Mouse (Mus musculus): Measurements from ENCODE around the gene Ncoa3. TPM values are rescaled to one million over a fixed set of nuclear protein-coding genes. Genes with fewer than 3 reads are reported as not detected.

The Ncoa3 gene
- polyA plus RNA-seq, 1 experiment = 34.2 TPM

- DNase-seq (ENCODE audit: extremely low spot score in 1 of 2, low spot score in 1 of 2) = no peak
Measured at GRCm38 (mm10) chr2:166096300-166096699, 103.9 kb downstream of the Ncoa3 start.

- no peak for DNase-seq (ENCODE audit: extremely low spot score in 1 of 2, low spot score in 1 of 2)
Measured at GRCm38 (mm10) chr2:166096834-166097233, 104.4 kb downstream of the Ncoa3 start.

GRCm38 (mm10) chr2:166097443-166098291, 105.2 kb downstream of the Ncoa3 start:
- peak in 1 of 2 experiments; percentile 48 for DNase-seq (ENCODE audit: extremely low spot score in 1 of 2, low spot score in 1 of 2)

- DNase-seq (ENCODE audit: extremely low spot score in 1 of 2, low spot score in 1 of 2) = no peak
Measured at GRCm38 (mm10) chr2:166098292-166098933, 106.0 kb downstream of the Ncoa3 start.

- DNase-seq (ENCODE audit: extremely low spot score in 1 of 2, low spot score in 1 of 2) = peak in 1 of 2 experiments; percentile 60
Measured at GRCm38 (mm10) chr2:166100309-166101262, 108.2 kb downstream of the Ncoa3 start.

GRCm38 (mm10) chr2:166102893-166103292, 110.5 kb downstream of the Ncoa3 start:
- no peak for DNase-seq (ENCODE audit: extremely low spot score in 1 of 2, low spot score in 1 of 2)

- no peak for DNase-seq (ENCODE audit: extremely low spot score in 1 of 2, low spot score in 1 of 2)
Measured at GRCm38 (mm10) chr2:166105911-166106310, 113.5 kb downstream of the Ncoa3 start.

- no peak for DNase-seq (ENCODE audit: extremely low spot score in 1 of 2, low spot score in 1 of 2)
Measured at GRCm38 (mm10) chr2:166106631-166107030, 114.2 kb downstream of the Ncoa3 start.

GRCm38 (mm10) chr2:166107911-166108310, 115.5 kb downstream of the Ncoa3 start:
- peak in 1 of 2 experiments; percentile 53 for DNase-seq (ENCODE audit: extremely low spot score in 1 of 2, low spot score in 1 of 2)

- peak; percentile 75 to 96 for DNase-seq (ENCODE audit: extremely low spot score in 1 of 2, low spot score in 1 of 2)
Measured at GRCm38 (mm10) chr2:166108326-166108725, 115.9 kb downstream of the Ncoa3 start.

- DNase-seq (ENCODE audit: extremely low spot score in 1 of 2, low spot score in 1 of 2) = no peak
Measured at GRCm38 (mm10) chr2:166110764-166111163, 118.3 kb downstream of the Ncoa3 start.

GRCm38 (mm10) chr2:166111238-166111637, 118.8 kb downstream of the Ncoa3 start:
- DNase-seq (ENCODE audit: extremely low spot score in 1 of 2, low spot score in 1 of 2) = no peak

GRCm38 (mm10) chr2:166111831-166112250, 119.4 kb downstream of the Ncoa3 start:
- no peak for DNase-seq (ENCODE audit: extremely low spot score in 1 of 2, low spot score in 1 of 2)

- no peak for DNase-seq (ENCODE audit: extremely low spot score in 1 of 2, low spot score in 1 of 2)
Measured at GRCm38 (mm10) chr2:166112986-166113385, 120.5 kb downstream of the Ncoa3 start.

- no peak for DNase-seq (ENCODE audit: extremely low spot score in 1 of 2, low spot score in 1 of 2)
Measured at GRCm38 (mm10) chr2:166115571-166116277, 123.3 kb downstream of the Ncoa3 start.

- no peak for DNase-seq (ENCODE audit: extremely low spot score in 1 of 2, low spot score in 1 of 2)
Measured at GRCm38 (mm10) chr2:166116278-166116608, 123.8 kb downstream of the Ncoa3 start.

- no peak for DNase-seq (ENCODE audit: extremely low spot score in 1 of 2, low spot score in 1 of 2)
Measured at GRCm38 (mm10) chr2:166116704-166117103, 124.3 kb downstream of the Ncoa3 start.

- no peak for DNase-seq (ENCODE audit: extremely low spot score in 1 of 2, low spot score in 1 of 2)
Measured at GRCm38 (mm10) chr2:166119992-166120391, 127.6 kb downstream of the Ncoa3 start.

GRCm38 (mm10) chr2:166121681-166122355, 129.4 kb downstream of the Ncoa3 start:
- no peak for DNase-seq (ENCODE audit: extremely low spot score in 1 of 2, low spot score in 1 of 2)

GRCm38 (mm10) chr2:166122781-166123180, 130.3 kb downstream of the Ncoa3 start:
- no peak for DNase-seq (ENCODE audit: extremely low spot score in 1 of 2, low spot score in 1 of 2)

Data from frontal cortex, adult 2 months (tissue).